Mouse (Mus musculus) hindbrain, embryonic 15.5 days (tissue): Measurements from ENCODE around the gene Vezf1. TPM values are rescaled to one million over a fixed set of nuclear protein-coding genes. Genes with fewer than 3 reads are reported as not detected.

Experiments used
- ATAC-seq: fragments of 200-750 bp; cut with Nextera tagmentation; 2 replicates; pipeline ENCODE4 v1.8.0; 2017; ENCODE audit warnings: low read depth, moderate number of reproducible peaks, moderate TSS enrichment; ENCODE audit not compliant: low FRiP score
- H3K27ac ChIP-seq: fragments of 300-500 bp; sonication (generic); replicated peaks from 2 replicates; pipeline ENCODE4 v1.5.1; 2015; ENCODE audit warnings: mild to moderate bottlenecking, inconsistent platforms
- H3K27me3 ChIP-seq: fragments of 300-500 bp; sonication (generic); 2 replicates; pipeline ENCODE4 v1.6.1; 2015; ENCODE audit warnings: control low read depth, inconsistent platforms
- H3K36me3 ChIP-seq: fragments of 300-500 bp; sonication (generic); 2 replicates; pipeline ENCODE4 v1.6.1; 2015; ENCODE audit warnings: control low read depth, inconsistent platforms
- H3K4me1 ChIP-seq: fragments of 300-500 bp; sonication (generic); replicated peaks from 2 replicates; pipeline ENCODE4 v1.6.1; 2015; ENCODE audit warnings: control low read depth, inconsistent platforms
- H3K4me2 ChIP-seq: fragments of 300-500 bp; sonication (generic); 2 replicates; pipeline ENCODE4 v1.6.1; 2015; ENCODE audit warnings: moderate library complexity, mild to moderate bottlenecking, inconsistent platforms
- H3K4me3 ChIP-seq: fragments of 300-500 bp; sonication (generic); 2 replicates; pipeline ENCODE4 v1.5.1; 2015; ENCODE audit warnings: mild to moderate bottlenecking, inconsistent platforms
- H3K9ac ChIP-seq: fragments of 300-500 bp; sonication (generic); 2 replicates; pipeline ENCODE4 v1.6.1; 2015; ENCODE audit warnings: inconsistent platforms
- H3K9me3 ChIP-seq: fragments of 300-500 bp; sonication (generic); 2 replicates; pipeline ENCODE4 v1.6.1; 2016; ENCODE audit warnings: control low read depth, inconsistent platforms
- WGBS: fragments of 180-500 bp; shearing (Covaris S2); methylation state at CpG from one replicate; pipeline ENCODE4 v1.1.7; 2015; 5-methylcytosine and 5-hydroxymethylcytosine counted together
- polyA plus RNA-seq: library from polyadenylated mRNA; unstranded; fragments of >200 nt; fragmentation: Nextera tagmentation; extraction: Ambion mirVana; gene quantifications from 2 replicates; pipeline ENCODE4 v1.2.1, GENCODE M21; 2015

Gene Vezf1
- polyA plus RNA-seq, 1 experiment from 2014 or later: 43.9 TPM

DNA sequence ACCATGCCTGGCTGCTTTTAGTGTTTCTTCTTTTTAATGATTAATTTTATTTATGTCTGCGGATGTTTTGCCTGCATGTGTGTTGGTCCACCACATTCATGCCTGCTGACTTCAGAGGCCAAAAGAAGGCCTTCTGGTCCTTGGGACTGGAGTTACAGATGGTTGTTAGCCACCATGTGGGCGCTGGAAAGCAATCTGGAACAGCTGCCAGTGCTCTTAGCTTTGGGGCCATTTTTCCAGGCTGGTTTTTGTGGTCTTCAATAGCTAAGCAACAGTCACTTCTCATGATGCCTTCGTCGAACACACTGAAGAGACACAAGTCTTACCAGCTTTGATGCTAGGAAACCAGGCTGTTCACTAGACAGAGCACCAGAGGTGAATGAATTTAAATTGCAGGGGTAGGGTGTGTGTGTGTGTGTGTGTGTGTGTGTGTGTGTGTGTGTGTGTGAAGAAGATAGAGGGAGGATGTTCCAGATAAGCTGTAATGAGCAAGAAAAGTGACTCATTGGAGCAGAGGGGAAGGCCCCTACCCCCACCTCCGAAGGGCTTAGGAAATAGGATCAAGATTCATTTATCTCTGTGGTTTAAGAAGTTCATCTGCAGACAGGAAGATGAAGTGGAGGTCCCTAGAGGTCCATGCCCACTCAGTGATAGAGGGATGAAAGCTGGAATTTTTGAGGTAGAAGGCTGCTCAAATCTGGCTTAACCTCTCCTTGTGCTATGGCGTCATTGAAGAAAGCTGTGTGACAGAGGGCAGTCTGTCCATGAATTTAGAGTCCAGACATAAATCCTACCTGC is 37.6 kb downstream of the Vezf1 start:
- Histone ChIP-seq H3K9me3 (no peaks in the 10 kb centered on the region), H3K4me1 (peaks cover 19% of the 10 kb centered on the region), H3K36me3 (no peaks in the 10 kb centered on the region), H3K27ac (no peak overlapping the region), H3K27me3 (no peaks in the 10 kb centered on the region), H3K4me2 (no peak overlapping the region), H3K4me3 (no peak overlapping the region), H3K9ac (no peak overlapping the region)
- ATAC-seq: no peak
- WGBS: 75% methylated on average over 6 of the region's 6 CpGs

DNA sequence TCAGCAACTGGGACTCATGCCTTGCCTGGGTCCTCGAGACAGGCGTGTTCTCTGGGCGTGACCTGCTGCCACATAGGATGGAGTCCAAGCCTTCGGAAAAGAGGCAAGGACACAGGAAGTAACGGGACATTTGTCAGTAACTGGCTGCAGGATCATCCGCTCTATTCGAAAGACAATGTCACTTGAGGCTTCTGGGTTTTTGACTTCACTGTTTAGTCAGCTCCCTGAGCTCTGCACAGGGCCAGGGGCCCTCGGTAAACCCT is 38.1 kb downstream of the Vezf1 start:
- Histone ChIP-seq H3K4me2 (no peak overlapping the region), H3K36me3 (no peaks in the 10 kb centered on the region), H3K27me3 (no peaks in the 10 kb centered on the region), H3K4me1 (peaks cover 14% of the 10 kb centered on the region), H3K27ac (no peak overlapping the region), H3K9me3 (no peaks in the 10 kb centered on the region), H3K4me3 (no peak overlapping the region), H3K9ac (no peak overlapping the region)
- 84% methylated on average over 8 of the region's 8 CpGs for WGBS
- no peak for ATAC-seq

DNA sequence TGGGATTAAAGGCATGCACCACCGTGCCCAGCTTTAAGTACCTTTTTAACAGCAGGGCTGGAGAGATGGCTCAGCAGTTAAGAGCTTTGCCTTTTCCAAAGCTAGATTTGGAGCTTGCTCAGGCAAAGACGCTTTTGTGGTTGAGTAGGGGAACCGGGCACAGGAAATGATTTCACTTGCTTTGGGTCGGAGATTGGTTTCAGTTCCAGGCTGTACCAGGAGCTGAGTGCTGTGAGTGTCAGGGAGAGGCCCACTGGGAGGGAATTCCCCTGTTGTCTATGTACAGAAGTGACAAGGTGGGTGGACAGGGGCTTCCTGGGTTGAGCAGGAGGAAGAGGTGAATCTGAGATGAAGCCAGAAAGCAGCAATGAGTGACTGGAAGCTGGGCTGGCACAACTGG is 39.3 kb downstream of the Vezf1 start:
- Histone ChIP-seq H3K4me2 (no peak overlapping the region), H3K27me3 (no peaks in the 10 kb centered on the region), H3K4me1 (peaks cover 12% of the 10 kb centered on the region; the same call in 1 of the 2 replicates), H3K4me3 (no peak overlapping the region), H3K36me3 (no peaks in the 10 kb centered on the region), H3K27ac (no peak overlapping the region), H3K9ac (no peak overlapping the region), H3K9me3 (no peaks in the 10 kb centered on the region)
- 83% methylated on average over 4 of the region's 4 CpGs for WGBS
- ATAC-seq: no peak

DNA sequence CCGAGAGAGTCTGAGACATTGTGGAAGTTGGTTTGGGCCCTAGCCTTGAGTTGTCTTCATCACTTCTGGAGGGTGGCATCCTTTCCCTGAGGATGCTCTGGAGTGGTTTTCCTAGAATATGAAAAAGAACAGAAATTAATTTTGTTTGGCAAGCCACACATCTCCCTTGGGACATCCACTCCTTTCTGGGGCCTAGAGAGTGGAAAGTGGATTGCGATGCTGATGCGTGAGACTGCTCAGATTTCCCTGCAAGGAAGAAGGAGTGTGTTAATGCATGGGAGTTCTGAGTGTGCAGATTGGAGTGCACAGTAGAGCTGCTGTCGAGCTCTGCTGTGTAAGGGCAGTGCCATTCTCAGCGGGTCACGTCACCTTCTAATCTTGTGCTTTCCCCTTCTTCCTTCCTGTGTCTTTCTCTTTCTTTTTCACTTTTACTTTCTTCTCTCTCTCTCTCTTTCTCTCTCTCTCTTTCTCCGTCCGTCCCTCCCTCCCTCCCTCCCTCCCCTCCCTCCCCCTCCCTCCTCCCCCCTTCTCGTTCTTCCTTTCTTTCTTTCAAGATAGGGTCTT is 42.0 kb downstream of the Vezf1 start:
- H3K27ac ChIP-seq: no peak overlapping the region
- no peak overlapping the region for H3K9ac ChIP-seq
- ATAC-seq: no peak
- H3K36me3 ChIP-seq: no peaks in the 10 kb centered on the region
- 62% methylated on average over 9 of the region's 9 CpGs for WGBS
- no peak overlapping the region for H3K4me2 ChIP-seq
- H3K9me3 ChIP-seq: no peaks in the 10 kb centered on the region
- peaks cover 26% of the 10 kb centered on the region for H3K4me1 ChIP-seq
- H3K27me3 ChIP-seq: no peaks in the 10 kb centered on the region
- no peak overlapping the region for H3K4me3 ChIP-seq

DNA sequence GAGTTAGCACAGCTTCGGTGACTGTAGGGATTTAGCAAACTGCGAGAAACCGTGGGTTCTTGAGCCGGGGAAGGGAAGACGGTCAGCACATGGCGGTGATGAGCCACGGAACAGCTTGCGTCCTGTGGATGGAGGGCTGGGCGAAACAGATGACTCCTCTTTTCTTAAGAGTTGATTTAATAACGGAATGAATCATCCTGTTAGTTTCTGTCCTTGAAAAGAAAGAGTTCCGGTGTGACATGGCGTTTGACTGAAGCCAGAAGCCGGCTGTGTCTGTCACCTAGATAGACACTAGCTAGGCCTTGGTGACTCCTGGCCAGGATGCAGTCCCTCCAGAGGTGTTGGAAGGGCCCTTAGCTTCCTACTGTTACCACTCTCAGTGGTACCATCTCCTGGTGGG is 44.0 kb downstream of the Vezf1 start:
- H3K9me3 ChIP-seq: no peaks in the 10 kb centered on the region
- no peaks in the 10 kb centered on the region for H3K36me3 ChIP-seq
- H3K4me3 ChIP-seq: no peak overlapping the region
- H3K27me3 ChIP-seq: no peaks in the 10 kb centered on the region
- WGBS: 55% methylated on average over 13 of the region's 13 CpGs
- H3K9ac ChIP-seq: no peak overlapping the region
- no peak for ATAC-seq
- H3K4me1 ChIP-seq: peaks cover 28% of the 10 kb centered on the region
- no peak overlapping the region for H3K27ac ChIP-seq
- no peak overlapping the region for H3K4me2 ChIP-seq

DNA sequence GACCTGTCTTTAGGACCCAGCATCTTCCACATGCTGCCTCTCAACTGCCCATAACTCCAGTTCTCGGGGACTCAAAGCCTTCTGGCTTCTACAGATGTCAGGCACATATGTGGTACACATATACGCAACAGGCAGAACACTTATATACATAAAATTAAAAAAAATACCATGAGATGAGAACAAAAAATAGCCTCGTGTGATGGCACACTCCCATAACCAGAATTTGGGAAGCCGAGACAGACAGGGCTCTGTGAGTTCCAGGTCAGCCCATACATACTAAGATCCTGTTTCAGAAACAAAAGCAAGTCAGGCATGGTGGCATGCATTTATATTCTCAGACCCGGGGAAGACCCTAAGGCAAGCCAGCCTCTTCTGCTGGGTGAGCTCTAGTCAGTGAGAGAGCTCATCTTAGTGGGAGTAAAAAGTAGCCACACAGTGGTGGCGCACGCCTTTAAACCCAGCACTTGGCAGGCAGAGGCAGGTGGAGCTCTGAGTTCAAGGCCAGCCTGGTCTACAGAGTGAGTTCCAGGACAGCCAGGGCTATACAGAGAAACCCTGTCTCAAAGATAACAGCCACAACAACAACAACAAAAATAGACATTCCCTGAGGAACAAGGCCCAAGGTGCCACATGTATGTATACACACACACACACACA is 44.7 kb downstream of the Vezf1 start:
- Histone ChIP-seq H3K27me3 (no peaks in the 10 kb centered on the region), H3K9me3 (no peaks in the 10 kb centered on the region), H3K27ac (no peak overlapping the region), H3K4me2 (no peak overlapping the region), H3K9ac (no peak overlapping the region), H3K36me3 (no peaks in the 10 kb centered on the region), H3K4me3 (no peak overlapping the region), H3K4me1 (peaks cover 36% of the 10 kb centered on the region)
- WGBS: 74% methylated on average over 7 of the region's 7 CpGs
- ATAC-seq: no peak

DNA sequence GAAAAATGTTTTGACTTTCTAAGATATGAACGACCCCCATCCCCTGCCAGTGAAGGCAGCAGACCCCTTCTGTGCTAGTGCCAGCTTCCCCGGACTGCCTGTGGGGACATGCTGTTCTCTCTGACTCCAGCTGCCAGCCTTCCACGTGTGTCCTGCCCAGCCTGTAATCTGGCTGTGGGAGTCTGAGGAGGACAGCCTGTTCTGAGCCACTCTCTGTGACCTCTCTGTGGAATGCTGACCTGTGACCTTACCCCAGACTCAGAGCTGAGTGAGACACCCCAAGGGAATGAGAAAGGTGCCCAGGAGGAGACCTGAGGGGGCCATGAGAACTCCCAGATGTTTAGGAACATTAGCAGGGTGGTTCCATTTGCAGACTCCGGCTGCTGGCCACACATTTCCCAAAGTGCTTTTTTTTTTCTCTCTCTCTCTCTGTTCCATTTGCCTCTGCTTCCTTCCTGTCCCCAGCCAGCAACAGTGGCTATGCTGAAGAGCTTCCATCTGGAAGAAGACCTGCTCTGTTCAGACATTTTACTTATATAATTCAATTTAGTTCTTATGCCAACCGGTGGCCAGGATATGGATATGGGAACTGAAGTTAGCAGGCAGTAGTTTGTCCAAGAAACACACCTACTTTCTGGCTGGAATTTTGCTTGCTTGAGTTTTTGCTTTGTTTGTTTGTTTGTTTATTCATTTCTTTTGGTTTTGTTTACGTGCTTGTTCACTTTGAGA is 45.6 kb downstream of the Vezf1 start:
- H3K9me3 ChIP-seq: no peaks in the 10 kb centered on the region
- H3K4me2 ChIP-seq: no peak overlapping the region
- no peak overlapping the region for H3K4me3 ChIP-seq
- H3K9ac ChIP-seq: no peak overlapping the region
- H3K27me3 ChIP-seq: no peaks in the 10 kb centered on the region
- H3K27ac ChIP-seq: 0 out of 2 replicates have a peak overlapping the region, but pooled peaks have one; percentile 0
- H3K36me3 ChIP-seq: no peaks in the 10 kb centered on the region
- WGBS: 44% methylated on average over 6 of the region's 6 CpGs
- ATAC-seq: no peak
- peaks cover 45% of the 10 kb centered on the region for H3K4me1 ChIP-seq

DNA sequence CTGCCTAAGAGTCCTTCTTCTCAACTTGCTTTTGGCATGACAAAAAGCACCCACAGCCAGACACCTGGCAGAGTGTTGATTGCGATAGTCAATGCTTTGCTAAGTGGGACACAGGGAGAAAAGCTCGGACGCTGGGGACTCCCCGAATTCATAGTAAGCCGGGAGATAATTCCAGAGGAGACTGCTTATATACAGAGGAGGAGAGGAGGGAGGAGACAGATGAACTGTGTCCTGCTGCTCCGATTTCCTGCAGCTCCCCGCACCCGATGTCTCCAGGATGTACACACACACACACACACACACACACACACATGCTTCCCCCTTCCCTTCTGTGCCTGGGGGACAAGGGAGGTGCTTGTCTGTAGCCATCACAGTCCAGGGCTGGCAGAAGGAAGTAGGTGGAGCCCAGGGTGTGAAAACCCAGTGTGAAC is 46.8 kb downstream of the Vezf1 start:
- peak; percentile 40; the same call in 1 of the 2 replicates for ATAC-seq
- Histone ChIP-seq H3K36me3 (no peaks in the 10 kb centered on the region), H3K4me1 (peaks cover 53% of the 10 kb centered on the region), H3K9me3 (no peaks in the 10 kb centered on the region), H3K27me3 (no peaks in the 10 kb centered on the region), H3K4me2 (no peak overlapping the region), H3K9ac (no peak overlapping the region), H3K27ac (peak overlapping the region; percentile 54), H3K4me3 (no peak overlapping the region)
- 40% methylated on average over 8 of the region's 8 CpGs for WGBS

DNA sequence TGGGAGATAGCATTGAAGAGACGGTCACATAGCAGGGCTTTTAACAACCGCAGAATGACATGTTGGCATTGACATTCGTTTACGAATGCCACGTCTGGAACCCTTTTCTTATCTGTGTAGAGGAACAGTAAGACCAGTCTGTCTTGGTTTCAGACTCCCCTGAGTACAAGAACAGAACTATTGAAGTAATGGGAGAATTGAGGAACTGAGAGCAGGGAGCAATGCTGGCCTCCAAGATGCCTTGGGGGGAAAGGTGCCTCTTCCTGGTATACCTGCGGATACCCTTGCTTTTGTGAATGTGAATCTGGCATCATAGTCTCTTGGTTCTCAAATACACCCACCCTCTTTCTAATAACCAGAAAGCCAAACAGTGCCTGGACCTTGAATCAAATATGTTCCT is 48.5 kb downstream of the Vezf1 start:
- no peak for ATAC-seq
- H3K4me1 ChIP-seq: peaks cover 53% of the 10 kb centered on the region
- H3K27me3 ChIP-seq: no peaks in the 10 kb centered on the region
- WGBS: 81% methylated on average over 6 of the region's 6 CpGs
- H3K4me2 ChIP-seq: no peak overlapping the region
- H3K9me3 ChIP-seq: no peaks in the 10 kb centered on the region
- H3K27ac ChIP-seq: no peak overlapping the region
- H3K4me3 ChIP-seq: no peak overlapping the region
- H3K36me3 ChIP-seq: no peaks in the 10 kb centered on the region
- no peak overlapping the region for H3K9ac ChIP-seq

DNA sequence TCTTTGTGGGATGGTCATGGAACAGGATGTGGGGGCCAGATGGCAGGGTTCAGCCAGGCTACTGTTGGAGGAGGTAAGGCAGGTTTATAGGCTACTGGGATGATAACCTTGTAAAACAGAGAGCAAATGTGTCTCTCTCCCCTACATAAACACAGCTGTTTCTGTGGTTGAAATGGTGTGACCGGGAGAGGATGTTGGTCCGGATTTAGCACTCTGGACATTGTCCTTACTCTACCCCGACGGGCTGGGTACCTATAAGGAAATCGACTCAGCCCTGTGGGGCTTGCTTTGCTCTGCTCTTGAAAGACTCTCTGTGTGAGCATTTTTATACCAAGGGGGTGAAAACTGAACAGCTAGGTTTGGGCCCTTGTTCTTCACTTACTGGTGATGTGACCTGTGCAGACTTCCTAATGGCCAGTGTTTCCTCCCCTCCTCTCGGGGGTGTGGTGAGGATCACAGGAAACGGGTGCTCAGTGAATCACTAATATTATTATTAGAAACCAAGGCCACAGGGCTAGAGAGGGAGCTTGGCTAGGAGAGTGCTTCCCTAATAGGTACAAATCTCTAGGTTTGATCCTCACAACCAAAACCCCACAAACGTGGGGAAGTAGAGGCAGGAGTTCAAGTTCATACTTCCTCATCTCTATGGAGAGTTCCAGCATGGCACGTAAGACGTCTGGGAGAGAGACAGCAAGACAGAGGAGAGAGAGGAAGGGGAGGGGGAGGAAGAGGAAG is 49.4 kb downstream of the Vezf1 start:
- WGBS: 59% methylated on average over 10 of the region's 10 CpGs
- no peak for ATAC-seq
- Histone ChIP-seq H3K27ac (peak overlapping the region; percentile 88), H3K4me3 (no peak overlapping the region), H3K36me3 (no peaks in the 10 kb centered on the region), H3K27me3 (no peaks in the 10 kb centered on the region), H3K4me2 (no peak overlapping the region), H3K4me1 (peaks cover 55% of the 10 kb centered on the region), H3K9ac (no peak overlapping the region), H3K9me3 (no peaks in the 10 kb centered on the region)

DNA sequence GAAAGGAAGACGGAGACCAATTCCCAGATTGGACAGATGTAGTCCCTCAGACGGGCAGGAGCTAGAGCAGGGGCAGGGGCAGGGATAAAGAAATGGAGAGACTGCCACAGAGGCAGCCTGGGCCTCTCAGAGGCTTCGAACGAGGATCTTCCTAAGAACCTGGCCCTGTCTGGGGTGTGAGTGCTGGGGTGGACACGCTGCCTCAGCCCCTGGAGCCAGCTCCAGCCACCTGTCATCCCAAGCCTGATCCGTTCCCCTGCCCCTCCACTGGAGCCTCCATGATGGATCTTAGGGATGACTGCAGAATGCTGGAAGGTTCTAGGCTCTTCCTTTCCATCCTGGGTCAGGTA is 50.0 kb downstream of the Vezf1 start:
- H3K9ac ChIP-seq: no peak overlapping the region

More for the DNA sequence above, 50.0 kb downstream of the Vezf1 start:
- Histone ChIP-seq H3K4me3 (no peak overlapping the region), H3K9me3 (no peaks in the 10 kb centered on the region), H3K4me1 (peaks cover 58% of the 10 kb centered on the region), H3K27me3 (no peaks in the 10 kb centered on the region), H3K36me3 (no peaks in the 10 kb centered on the region), H3K27ac (peak overlapping the region; percentile 88), H3K4me2 (no peak overlapping the region)
- ATAC-seq: no peak
- 31% methylated on average over 6 of the region's 6 CpGs for WGBS
